Mouse (Mus musculus): ENCODE data around the gene Grk3. TPM values are rescaled to one million over a fixed set of nuclear protein-coding genes. Genes with fewer than 3 reads are reported as not detected.

Gene Grk3
- polyA plus RNA-seq, 1 experiment from 2014 or later = 18.2 TPM

DNA sequence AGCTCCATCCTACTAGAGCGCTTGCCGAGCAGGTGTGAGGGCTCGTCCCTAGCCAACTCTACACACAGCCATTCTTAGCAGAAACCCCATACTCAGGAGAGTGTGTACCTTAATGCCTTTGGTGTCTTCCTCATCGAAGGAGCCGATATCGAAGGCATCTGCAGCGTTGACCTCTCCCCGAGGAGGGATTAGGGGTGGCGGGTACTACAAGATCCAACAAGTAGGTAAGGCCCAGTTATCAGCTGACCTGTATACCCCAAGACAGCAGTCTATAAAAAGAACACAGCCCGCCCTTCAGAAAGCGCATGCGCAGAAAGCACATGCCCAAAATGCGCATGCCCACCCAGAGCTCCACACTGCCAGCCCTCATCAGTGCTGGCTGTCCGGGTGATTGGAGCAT lies 91.8 kb downstream of the Grk3 start:
- H3K4me3 ChIP-seq (ENCODE audit: low read depth, low read length) = no peak overlapping the region
- no peak for ATAC-seq (ENCODE audit: insufficient number of reproducible peaks, insufficient read depth, low FRiP score, low read depth)
- no peak overlapping the region for H3K27ac ChIP-seq (ENCODE audit: low read length)
- H3K9ac ChIP-seq (replicated peaks; ENCODE audit: low read depth, low read length) = no peak overlapping the region
- H3K27me3 ChIP-seq (ENCODE audit: control insufficient read depth, insufficient read depth, low read length) = no peaks in the 10 kb centered on the region
- H3K4me2 ChIP-seq (replicated peaks; ENCODE audit: low read depth, low read length) = no peak overlapping the region
- peaks cover 4% of the 10 kb centered on the region; the same call in 1 of the 2 replicates for H3K36me3 ChIP-seq (ENCODE audit: control insufficient read depth, insufficient read depth, low read length)
- WGBS = 95% methylated on average over 14 of the region's 14 CpGs
- peaks cover 13% of the 10 kb centered on the region; the same call in 1 of the 2 replicates for H3K4me1 ChIP-seq (ENCODE audit: control insufficient read depth, insufficient read depth, low read length)
- no peaks in the 10 kb centered on the region for H3K9me3 ChIP-seq (ENCODE audit: control insufficient read depth, low read depth, low read length)

DNA sequence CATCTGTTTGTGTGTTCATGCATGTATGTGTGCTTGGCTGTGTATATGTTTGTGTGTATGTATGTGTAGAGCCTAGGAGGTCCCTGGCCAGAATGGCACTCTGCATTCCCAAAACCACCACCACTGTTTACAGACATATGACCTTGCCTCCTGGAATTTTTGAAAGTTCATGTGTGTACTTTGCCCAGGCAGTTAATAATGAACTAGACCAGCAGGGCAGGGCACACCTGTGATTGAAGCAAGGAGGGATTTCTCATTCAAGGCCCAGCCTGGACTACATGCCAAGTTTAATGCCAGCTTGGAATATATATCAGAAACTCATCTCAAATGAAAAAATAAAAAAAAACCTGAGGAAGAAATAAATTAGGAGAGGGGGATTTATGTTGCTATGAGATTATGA lies 93.7 kb downstream of the Grk3 start:
- H3K9ac ChIP-seq (replicated peaks; ENCODE audit: low read depth, low read length) = no peak overlapping the region
- no peaks in the 10 kb centered on the region for H3K4me1 ChIP-seq (ENCODE audit: control insufficient read depth, insufficient read depth, low read length)
- ATAC-seq (ENCODE audit: insufficient number of reproducible peaks, insufficient read depth, low FRiP score, low read depth) = no peak
- no peak overlapping the region for H3K4me2 ChIP-seq (replicated peaks; ENCODE audit: low read depth, low read length)
- H3K4me3 ChIP-seq (ENCODE audit: low read depth, low read length) = no peak overlapping the region
- no peak overlapping the region for H3K27ac ChIP-seq (ENCODE audit: low read length)
- H3K36me3 ChIP-seq (ENCODE audit: control insufficient read depth, insufficient read depth, low read length) = peaks cover 4% of the 10 kb centered on the region; the same call in 1 of the 2 replicates
- H3K9me3 ChIP-seq (ENCODE audit: control insufficient read depth, low read depth, low read length) = no peaks in the 10 kb centered on the region
- H3K27me3 ChIP-seq (ENCODE audit: control insufficient read depth, insufficient read depth, low read length) = no peaks in the 10 kb centered on the region

DNA sequence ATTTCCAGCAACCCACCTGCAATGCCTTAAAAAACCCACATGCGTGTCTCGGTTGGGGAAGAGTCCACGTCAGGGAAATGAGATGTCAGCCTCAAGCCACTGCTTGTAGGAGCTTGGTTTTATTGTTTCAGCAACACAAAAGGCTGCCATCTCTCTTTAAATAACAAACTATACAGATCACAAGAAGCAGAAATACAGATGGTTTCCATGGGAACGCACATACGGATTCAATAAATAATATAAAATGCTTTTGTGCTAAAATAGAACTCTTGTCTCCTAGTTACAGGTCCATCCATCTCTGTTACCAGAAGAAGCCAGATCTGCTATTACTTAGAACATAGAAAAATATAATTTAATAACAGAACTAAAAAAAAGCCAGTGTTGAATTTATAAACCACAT lies 105.2 kb downstream of the Grk3 start:
- H3K9me3 ChIP-seq (ENCODE audit: control insufficient read depth, low read depth, low read length) = no peaks in the 10 kb centered on the region
- no peak overlapping the region for H3K27ac ChIP-seq (ENCODE audit: low read length)
- no peak overlapping the region for H3K4me3 ChIP-seq (ENCODE audit: low read depth, low read length)
- H3K27me3 ChIP-seq (ENCODE audit: control insufficient read depth, insufficient read depth, low read length) = no peaks in the 10 kb centered on the region
- ATAC-seq (ENCODE audit: insufficient number of reproducible peaks, insufficient read depth, low FRiP score, low read depth) = no peak
- H3K9ac ChIP-seq (replicated peaks; ENCODE audit: low read depth, low read length) = no peak overlapping the region
- 0 out of 2 replicates have a peak, but pooled peaks cover under 1% of the 10 kb centered on the region for H3K4me1 ChIP-seq (ENCODE audit: control insufficient read depth, insufficient read depth, low read length)
- WGBS = 86% methylated on average over 5 of the region's 5 CpGs
- no peaks in the 10 kb centered on the region; the same call in 1 of the 2 replicates for H3K36me3 ChIP-seq (ENCODE audit: control insufficient read depth, insufficient read depth, low read length)
- H3K4me2 ChIP-seq (replicated peaks; ENCODE audit: low read depth, low read length) = no peak overlapping the region

DNA sequence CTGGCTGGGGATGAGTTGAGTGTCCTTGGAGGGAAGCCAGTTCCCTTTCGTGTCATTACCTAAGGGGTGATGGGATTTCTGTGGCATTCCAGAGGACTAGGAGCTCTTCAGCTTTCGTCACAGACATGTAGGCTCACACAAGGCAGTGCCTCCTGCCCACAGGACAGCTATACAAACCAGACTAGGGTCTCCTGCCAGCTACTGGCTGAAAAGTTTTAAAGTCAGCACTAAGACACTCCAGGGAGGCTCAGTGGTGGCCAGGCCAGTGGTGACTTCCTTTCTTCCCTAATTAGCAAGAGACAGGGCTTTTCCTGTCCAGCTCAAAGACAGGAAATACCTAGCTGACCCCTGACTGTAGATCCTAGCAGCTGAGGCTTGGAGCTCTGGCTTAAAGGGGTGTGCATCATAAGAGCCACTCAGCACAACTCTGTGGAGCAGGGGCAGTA lies 107.4 kb downstream of the Grk3 start:
- Histone ChIP-seq H3K4me3 (ENCODE audit: low read depth, low read length) (no peak overlapping the region), H3K27me3 (ENCODE audit: control insufficient read depth, insufficient read depth, low read length) (no peaks in the 10 kb centered on the region), H3K27ac (ENCODE audit: low read length) (no peak overlapping the region), H3K9me3 (ENCODE audit: control insufficient read depth, low read depth, low read length) (no peaks in the 10 kb centered on the region), H3K36me3 (ENCODE audit: control insufficient read depth, insufficient read depth, low read length) (no peaks in the 10 kb centered on the region), H3K9ac (replicated peaks; ENCODE audit: low read depth, low read length) (no peak overlapping the region), H3K4me1 (ENCODE audit: control insufficient read depth, insufficient read depth, low read length) (no peaks in the 10 kb centered on the region), H3K4me2 (replicated peaks; ENCODE audit: low read depth, low read length) (no peak overlapping the region)
- no peak for ATAC-seq (ENCODE audit: insufficient number of reproducible peaks, insufficient read depth, low FRiP score, low read depth)
- 51% methylated on average over 2 of the region's 2 CpGs for WGBS

DNA sequence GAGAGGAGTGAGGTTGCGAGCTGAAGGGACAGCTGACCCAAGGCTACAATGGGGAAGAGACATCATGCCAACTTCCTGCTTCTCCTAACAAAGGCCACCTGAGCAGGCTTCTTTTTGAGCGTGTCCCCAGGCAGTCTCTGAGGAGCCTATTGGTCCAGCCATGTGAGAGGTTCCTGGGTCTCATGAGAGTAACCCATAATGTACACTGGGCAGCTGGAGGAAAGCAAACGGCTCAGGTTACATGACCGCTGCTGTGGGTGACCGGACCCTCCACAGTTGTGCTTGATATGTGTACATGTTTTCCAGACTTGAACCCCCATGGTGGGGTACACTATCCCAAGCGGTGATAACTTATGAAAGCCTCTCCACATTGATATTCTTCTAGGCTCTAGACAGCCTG lies 108.1 kb downstream of the Grk3 start:
- Histone ChIP-seq H3K36me3 (ENCODE audit: control insufficient read depth, insufficient read depth, low read length) (no peaks in the 10 kb centered on the region), H3K4me2 (replicated peaks; ENCODE audit: low read depth, low read length) (no peak overlapping the region), H3K9ac (replicated peaks; ENCODE audit: low read depth, low read length) (no peak overlapping the region), H3K4me3 (ENCODE audit: low read depth, low read length) (no peak overlapping the region), H3K27ac (ENCODE audit: low read length) (no peak overlapping the region), H3K9me3 (ENCODE audit: control insufficient read depth, low read depth, low read length) (no peaks in the 10 kb centered on the region), H3K27me3 (ENCODE audit: control insufficient read depth, insufficient read depth, low read length) (no peaks in the 10 kb centered on the region), H3K4me1 (ENCODE audit: control insufficient read depth, insufficient read depth, low read length) (no peaks in the 10 kb centered on the region)
- ATAC-seq (ENCODE audit: insufficient number of reproducible peaks, insufficient read depth, low FRiP score, low read depth) = no peak
- 56% methylated on average over 6 of the region's 6 CpGs for WGBS

DNA sequence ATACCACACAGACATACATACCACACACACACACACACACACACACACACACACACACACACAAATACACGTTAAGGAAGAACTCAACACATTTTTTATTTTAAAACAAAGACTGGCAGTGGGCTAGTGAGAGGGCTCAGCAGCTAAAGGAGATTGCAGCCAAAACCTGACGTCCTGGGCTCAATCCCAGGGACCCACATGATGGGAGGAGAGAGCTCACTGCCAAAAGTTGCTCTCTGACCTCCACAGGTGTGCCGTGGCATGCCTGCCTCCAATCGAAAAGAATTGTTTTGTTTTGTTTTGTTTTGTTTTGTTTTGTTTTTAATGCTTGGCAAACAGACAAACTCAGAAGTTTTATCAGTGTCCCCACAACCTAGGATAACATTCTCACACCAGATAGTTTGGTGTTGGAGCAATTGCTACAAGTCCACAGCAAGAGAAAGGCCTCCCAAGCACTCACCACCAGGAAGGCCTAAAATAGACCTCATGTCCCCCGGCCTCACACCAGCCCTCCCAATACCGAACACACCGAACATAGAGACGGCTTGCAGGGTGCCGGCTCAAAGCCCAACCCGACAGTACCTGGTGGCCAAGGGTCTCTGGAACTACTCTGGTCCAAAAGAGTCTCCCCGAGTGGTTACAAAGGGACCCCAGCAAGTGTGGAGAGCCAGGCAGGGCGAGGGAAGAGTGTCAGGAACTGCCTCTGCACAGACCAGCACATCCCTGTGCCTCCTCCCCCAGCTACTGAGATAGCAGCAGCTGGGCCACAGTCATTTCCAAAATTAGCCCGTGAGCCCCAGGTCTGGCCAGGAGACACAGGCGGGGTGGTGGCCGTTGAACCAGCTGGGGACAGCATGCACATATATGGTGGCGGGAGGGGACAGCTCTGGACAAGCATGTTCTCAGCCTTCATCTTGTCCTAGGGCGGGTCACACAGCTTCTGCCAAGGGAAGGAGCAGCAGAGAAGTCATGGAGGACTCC lies 119.6 kb downstream of the Grk3 start, which contains the start of gene Myo18b:
Gene Myo18b, minus strand, starts transcription at position 689 of the 981 bp plus-strand sequence.
- no peak within 1 kb of the TSS for H3K9ac ChIP-seq (replicated peaks; ENCODE audit: low read depth, low read length)
- peak; percentile 10; the same call in 1 of the 2 replicates for ATAC-seq (ENCODE audit: insufficient number of reproducible peaks, insufficient read depth, low FRiP score, low read depth)
- H3K36me3 ChIP-seq (ENCODE audit: control insufficient read depth, insufficient read depth, low read length) = no peaks in the 10 kb centered on the region
- no peak within 1 kb of the TSS for H3K4me3 ChIP-seq (ENCODE audit: low read depth, low read length)
- no peak within 1 kb of the TSS for H3K27ac ChIP-seq (ENCODE audit: low read length)
- no peaks in the 10 kb centered on the region for H3K4me1 ChIP-seq (ENCODE audit: control insufficient read depth, insufficient read depth, low read length)
- H3K9me3 ChIP-seq (ENCODE audit: control insufficient read depth, low read depth, low read length) = no peaks in the 10 kb centered on the region
- H3K4me2 ChIP-seq (replicated peaks; ENCODE audit: low read depth, low read length) = no peak within 1 kb of the TSS
- H3K27me3 ChIP-seq (ENCODE audit: control insufficient read depth, insufficient read depth, low read length) = no peaks in the 10 kb centered on the region
- WGBS = 80% methylated on average over 17 of the region's 17 CpGs

DNA sequence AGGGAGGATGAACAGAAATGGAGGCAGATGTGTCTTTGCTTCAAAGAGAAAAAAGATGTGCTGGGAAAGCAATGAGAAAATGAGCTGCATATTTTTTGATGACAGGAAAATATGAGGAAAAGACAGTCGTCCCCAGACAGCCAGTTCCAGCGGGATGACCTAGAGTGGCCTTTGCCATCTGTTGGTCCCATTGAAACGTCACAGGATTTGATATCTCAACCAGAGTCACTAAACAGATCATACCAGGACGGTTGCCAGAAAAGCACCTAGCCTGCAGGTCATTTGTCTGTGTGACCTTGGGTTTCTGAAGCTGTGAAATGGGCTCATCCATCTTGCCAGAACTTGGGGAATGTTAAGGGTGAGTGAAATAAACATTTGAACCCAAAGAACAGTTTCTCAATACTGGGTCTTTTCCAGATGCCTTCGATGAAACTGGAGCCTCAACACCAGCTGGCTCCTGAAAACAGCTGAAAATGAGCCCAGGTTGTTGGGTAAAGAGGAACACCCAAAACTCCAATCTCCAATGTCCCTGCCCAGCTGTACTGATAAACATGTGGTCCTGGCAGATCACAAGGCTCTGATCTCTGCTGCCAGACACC lies 122.0 kb downstream of the Grk3 start:
- ATAC-seq (ENCODE audit: insufficient number of reproducible peaks, insufficient read depth, low FRiP score, low read depth) = no peak
- Histone ChIP-seq H3K9ac (replicated peaks; ENCODE audit: low read depth, low read length) (no peak overlapping the region), H3K4me1 (ENCODE audit: control insufficient read depth, insufficient read depth, low read length) (no peaks in the 10 kb centered on the region), H3K4me3 (ENCODE audit: low read depth, low read length) (no peak overlapping the region), H3K4me2 (replicated peaks; ENCODE audit: low read depth, low read length) (no peak overlapping the region), H3K9me3 (ENCODE audit: control insufficient read depth, low read depth, low read length) (no peaks in the 10 kb centered on the region), H3K27me3 (ENCODE audit: control insufficient read depth, insufficient read depth, low read length) (no peaks in the 10 kb centered on the region), H3K36me3 (ENCODE audit: control insufficient read depth, insufficient read depth, low read length) (no peaks in the 10 kb centered on the region), H3K27ac (ENCODE audit: low read length) (no peak overlapping the region)
- WGBS = 60% methylated on average over 5 of the region's 5 CpGs

DNA sequence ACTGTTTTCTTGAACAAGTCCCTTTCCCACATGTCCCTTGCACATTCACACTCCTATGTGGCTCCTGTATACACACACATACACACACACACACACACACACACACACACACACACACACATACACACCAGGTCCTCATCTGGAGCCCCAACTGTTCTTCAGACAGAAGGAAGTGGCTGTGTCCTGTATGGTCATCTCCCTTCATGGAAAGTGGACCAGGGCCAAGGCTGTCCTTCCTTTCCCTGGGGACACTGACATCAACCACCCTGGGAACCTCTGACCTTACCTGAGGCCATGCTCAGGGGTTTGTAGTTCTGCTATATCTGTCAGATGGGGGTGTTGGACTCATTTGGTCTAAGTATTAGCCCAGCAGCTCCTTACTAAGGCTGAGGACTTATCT lies 123.2 kb downstream of the Grk3 start:
- Histone ChIP-seq H3K27ac (ENCODE audit: low read length) (no peak overlapping the region), H3K4me1 (ENCODE audit: control insufficient read depth, insufficient read depth, low read length) (no peaks in the 10 kb centered on the region), H3K36me3 (ENCODE audit: control insufficient read depth, insufficient read depth, low read length) (no peaks in the 10 kb centered on the region), H3K4me2 (replicated peaks; ENCODE audit: low read depth, low read length) (no peak overlapping the region), H3K9ac (replicated peaks; ENCODE audit: low read depth, low read length) (no peak overlapping the region), H3K9me3 (ENCODE audit: control insufficient read depth, low read depth, low read length) (no peaks in the 10 kb centered on the region), H3K27me3 (ENCODE audit: control insufficient read depth, insufficient read depth, low read length) (no peaks in the 10 kb centered on the region), H3K4me3 (ENCODE audit: low read depth, low read length) (no peak overlapping the region)
- ATAC-seq (ENCODE audit: insufficient number of reproducible peaks, insufficient read depth, low FRiP score, low read depth) = no peak

Data from stomach, embryonic 14.5 days (tissue).